Mouse (Mus musculus) spleen, adult 2 months (tissue): ENCODE results near the gene Jak1.

Experiments used
- CTCF ChIP-seq: fragments of 200-500 bp; IDR thresholded peaks from 2 replicates; pipeline ENCODE4 v1.5.1; 2011; ENCODE audit warnings: mild to moderate bottlenecking, inconsistent platforms; ENCODE audit not compliant: insufficient read depth, insufficient read length, insufficient replicate concordance; ENCODE audit errors: extremely low read depth
- POLR2A ChIP-seq: fragments of 200-500 bp; IDR thresholded peaks from 2 replicates; pipeline ENCODE4 v1.6.1; 2011; ENCODE audit warnings: low read depth, low read length, inconsistent platforms

DNA sequence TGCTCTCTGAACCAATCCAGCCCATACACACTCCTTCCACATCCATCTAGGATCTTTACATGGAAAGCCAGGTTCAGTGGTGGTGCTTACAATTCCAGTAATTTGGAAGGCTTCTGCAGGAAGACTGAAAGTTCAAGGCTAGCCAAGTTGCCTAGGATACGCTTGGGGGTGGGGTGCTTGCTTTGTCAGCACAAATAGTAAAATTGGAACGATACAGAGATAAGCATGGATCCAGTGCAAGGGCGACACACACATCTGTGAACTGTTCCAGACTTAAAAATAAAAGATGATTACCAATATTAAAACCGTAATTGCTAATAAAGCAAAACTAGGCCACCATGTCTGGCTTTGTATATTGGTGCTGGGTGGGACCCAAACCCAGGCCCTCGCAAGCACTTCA lies 78.5 kb downstream of the Jak1 start:
- TF ChIP-seq CTCF, result no peak
- no peak for TF ChIP-seq POLR2A
